Mouse (Mus musculus) neural tube, embryonic 10.5 days (tissue): ENCODE data around the gene Fam243.

Source experiments
- DNase-seq: peaks from one replicate; pipeline ENCODE4 v3.0.0-alpha.2; 2017; ENCODE audit warnings: low spot score; ENCODE audit errors: extremely low spot score

Fam243 gene

GRCm38 (mm10) chr16:92274516-92274915 is 46.7 kb downstream of the Fam243 start:
- no peak for DNase-seq
